Mouse (Mus musculus): ENCODE measurements around the gene Coq7. TPM values are rescaled to one million over a fixed set of nuclear protein-coding genes. Genes with fewer than 3 reads are reported as not detected.
A peak's percentile ranks its signal among the peaks of the same experiment; 100 is the strongest.

The Coq7 gene
- polyA plus RNA-seq, 1 experiment from 2014 or later: 115 TPM

DNA sequence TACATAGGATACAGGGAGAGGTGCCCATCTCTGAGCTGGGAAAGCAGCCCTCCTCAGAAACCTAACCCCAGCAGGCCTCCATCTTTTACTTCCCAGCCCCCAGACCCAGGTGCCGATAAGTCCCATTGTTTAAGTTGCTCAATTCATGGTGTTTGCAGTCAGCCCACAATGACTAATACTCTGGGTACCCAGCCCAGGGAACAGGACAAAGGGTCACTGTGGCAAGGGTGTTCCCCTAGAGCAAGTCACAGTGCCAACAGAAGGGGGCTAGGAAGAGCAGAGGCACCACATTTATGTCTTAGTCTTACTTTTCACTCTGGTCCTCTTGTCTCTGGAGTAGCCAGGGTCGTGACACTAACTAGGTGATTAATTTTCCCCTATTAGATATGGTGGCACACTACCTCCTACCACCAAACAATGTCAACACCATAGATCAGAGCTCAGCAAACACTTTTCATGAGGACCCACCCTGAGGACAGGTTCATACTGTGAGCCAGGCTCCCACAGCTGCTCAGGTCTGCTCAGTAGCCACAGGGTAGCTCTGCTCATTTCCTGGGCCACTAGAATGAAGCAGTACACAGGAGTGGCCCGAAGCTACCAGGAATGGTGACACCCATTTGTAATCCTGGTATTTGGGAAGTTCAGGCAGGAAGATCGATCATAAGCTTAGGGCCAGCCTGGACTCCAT, 38.1 kb downstream of the Coq7 start:
- Histone ChIP-seq H3K9me3 (no peaks in the 10 kb centered on the region), H3K27ac (no peak overlapping the region), H3K4me3 (no peak overlapping the region), H3K9ac (no peak overlapping the region), H3K36me3 (no peaks in the 10 kb centered on the region), H3K4me2 (no peak overlapping the region), H3K4me1 (peaks cover 16% of the 10 kb centered on the region), H3K27me3 (no peaks in the 10 kb centered on the region)
- 64% methylated on average over 4 of the region's 4 CpGs for WGBS
- ATAC-seq (ENCODE audit: borderline replicate concordance, extremely low read depth, low FRiP score, low TSS enrichment): no peak

DNA sequence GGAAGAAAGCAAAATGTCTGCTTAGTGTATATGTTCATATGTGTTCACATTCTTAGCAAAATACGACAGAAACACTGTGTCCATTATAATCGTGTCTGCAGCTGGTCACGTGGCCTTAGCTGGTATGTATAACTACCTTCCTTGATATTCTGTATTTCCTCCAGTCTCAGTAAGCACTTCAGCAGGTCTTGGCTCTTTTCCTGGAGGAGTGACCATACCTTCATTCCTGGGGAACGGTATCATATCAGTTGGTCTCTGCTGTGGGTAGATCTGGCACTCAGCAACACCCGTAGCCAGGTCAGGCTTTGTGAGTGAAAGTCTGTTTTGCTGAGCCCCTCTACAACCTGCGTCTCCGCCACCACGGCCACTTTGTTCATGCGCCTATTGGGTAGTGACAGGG, 39.3 kb downstream of the Coq7 start:
- peaks cover 27% of the 10 kb centered on the region for H3K4me1 ChIP-seq
- no peak overlapping the region for H3K9ac ChIP-seq
- no peaks in the 10 kb centered on the region for H3K36me3 ChIP-seq
- H3K4me3 ChIP-seq: no peak overlapping the region
- no peak overlapping the region for H3K4me2 ChIP-seq
- H3K27ac ChIP-seq: peak overlapping the region; percentile 56; the same call in 1 of the 2 replicates
- H3K9me3 ChIP-seq: no peaks in the 10 kb centered on the region
- no peak for ATAC-seq (ENCODE audit: borderline replicate concordance, extremely low read depth, low FRiP score, low TSS enrichment)
- H3K27me3 ChIP-seq: no peaks in the 10 kb centered on the region
- 63% methylated on average over 9 of the region's 9 CpGs for WGBS

DNA sequence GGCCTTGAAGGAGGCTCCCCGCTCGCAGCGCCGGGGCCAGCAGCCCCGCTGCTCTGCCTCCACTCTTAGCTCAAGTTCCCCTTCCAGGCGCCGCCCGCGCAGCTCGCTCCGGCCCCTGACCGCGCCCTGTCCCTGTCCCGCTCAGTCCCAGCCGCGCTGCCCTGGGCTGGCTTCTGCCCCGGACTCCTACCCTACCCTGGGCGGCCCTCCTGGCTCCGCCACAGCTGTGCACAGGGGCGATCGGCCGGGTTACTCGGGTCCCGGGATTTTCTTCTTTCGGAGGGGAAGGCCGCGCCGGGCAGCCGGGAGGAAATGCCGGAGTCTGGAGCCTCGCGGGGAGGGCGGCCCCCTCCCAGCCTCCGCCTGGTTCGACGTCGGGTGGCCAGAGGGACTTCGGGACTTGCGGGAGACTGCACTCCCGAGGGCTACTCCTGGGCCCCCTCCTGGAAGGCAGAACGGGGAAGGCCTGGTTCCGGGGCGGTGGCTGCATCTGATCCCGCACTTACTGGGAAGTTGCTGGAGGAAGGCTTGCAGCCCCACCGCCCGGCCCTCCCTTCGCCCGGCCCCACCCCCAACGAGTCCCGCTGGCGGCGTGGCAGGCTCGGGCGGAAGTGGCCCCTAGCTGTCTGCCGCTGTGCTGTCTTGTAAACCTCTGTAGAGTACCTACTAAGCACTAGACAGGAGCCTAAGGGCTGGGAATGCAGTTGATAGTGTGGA, 41.6 kb downstream of the Coq7 start, which contains the start of gene Itpripl2:
Itpripl2 (minus strand) TSS at position 545 of the 717 bp plus-strand sequence.
- peak within 1 kb of the TSS; percentile 80 for H3K4me3 ChIP-seq
- peak within 1 kb of the TSS; percentile 98 for H3K9ac ChIP-seq
- peaks cover 46% of the 10 kb centered on the region for H3K4me1 ChIP-seq
- no peaks in the 10 kb centered on the region for H3K27me3 ChIP-seq
- ATAC-seq (ENCODE audit: borderline replicate concordance, extremely low read depth, low FRiP score, low TSS enrichment): peak; percentile 87
- 1% methylated on average over 49 of the region's 55 CpGs for WGBS
- H3K9me3 ChIP-seq: no peaks in the 10 kb centered on the region
- peak within 1 kb of the TSS; percentile 92 for H3K4me2 ChIP-seq
- peak within 1 kb of the TSS; percentile 94 for H3K27ac ChIP-seq
- no peaks in the 10 kb centered on the region for H3K36me3 ChIP-seq

DNA sequence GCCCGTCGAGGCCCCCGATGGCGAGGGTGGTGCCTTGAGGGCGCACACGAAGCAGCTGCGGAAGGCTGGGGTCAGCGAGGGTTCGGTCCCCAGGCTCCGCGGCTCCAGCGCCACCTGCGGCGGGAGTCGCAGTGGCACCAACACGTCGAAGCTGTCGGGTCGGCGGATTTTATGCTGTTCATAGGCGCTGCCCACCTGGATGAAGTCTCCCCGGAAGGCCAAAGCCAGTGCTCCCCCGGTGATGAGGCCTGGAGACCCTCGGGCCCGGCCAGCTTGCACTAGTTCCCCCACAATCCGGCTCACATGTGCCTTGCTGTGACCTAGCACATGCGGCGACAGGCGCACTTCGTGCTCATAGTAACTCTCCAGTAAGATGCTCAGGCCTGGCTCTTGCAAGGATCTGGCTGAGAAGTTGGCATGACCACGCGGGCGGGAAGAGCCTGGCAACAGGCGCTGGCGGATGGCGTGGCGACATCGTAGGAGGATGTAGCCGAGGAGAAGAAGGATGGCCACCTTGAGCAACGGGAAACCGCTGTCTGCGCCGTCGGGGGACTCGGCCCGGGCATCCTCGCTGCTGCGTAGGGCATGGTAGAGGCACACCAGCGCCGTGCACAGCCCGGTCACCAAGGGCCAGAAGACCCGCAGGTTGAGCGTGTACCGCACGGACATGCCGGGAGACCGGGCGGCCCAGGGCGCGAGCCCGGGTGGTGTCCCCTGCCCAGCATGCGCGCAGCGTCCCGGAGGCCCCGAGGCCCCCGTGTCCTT, 42.3 kb downstream of the Coq7 start:
- 4% methylated on average over 67 of the region's 67 CpGs for WGBS
- no peaks in the 10 kb centered on the region for H3K27me3 ChIP-seq
- H3K4me3 ChIP-seq: peak overlapping the region; percentile 80
- peak overlapping the region; percentile 94 for H3K27ac ChIP-seq
- H3K9ac ChIP-seq: peak overlapping the region; percentile 98
- peak; percentile 2; the same call in 1 of the 2 replicates for ATAC-seq (ENCODE audit: borderline replicate concordance, extremely low read depth, low FRiP score, low TSS enrichment)
- peak overlapping the region; percentile 92 for H3K4me2 ChIP-seq
- peaks cover 46% of the 10 kb centered on the region for H3K4me1 ChIP-seq
- H3K9me3 ChIP-seq: no peaks in the 10 kb centered on the region
- H3K36me3 ChIP-seq: no peaks in the 10 kb centered on the region

DNA sequence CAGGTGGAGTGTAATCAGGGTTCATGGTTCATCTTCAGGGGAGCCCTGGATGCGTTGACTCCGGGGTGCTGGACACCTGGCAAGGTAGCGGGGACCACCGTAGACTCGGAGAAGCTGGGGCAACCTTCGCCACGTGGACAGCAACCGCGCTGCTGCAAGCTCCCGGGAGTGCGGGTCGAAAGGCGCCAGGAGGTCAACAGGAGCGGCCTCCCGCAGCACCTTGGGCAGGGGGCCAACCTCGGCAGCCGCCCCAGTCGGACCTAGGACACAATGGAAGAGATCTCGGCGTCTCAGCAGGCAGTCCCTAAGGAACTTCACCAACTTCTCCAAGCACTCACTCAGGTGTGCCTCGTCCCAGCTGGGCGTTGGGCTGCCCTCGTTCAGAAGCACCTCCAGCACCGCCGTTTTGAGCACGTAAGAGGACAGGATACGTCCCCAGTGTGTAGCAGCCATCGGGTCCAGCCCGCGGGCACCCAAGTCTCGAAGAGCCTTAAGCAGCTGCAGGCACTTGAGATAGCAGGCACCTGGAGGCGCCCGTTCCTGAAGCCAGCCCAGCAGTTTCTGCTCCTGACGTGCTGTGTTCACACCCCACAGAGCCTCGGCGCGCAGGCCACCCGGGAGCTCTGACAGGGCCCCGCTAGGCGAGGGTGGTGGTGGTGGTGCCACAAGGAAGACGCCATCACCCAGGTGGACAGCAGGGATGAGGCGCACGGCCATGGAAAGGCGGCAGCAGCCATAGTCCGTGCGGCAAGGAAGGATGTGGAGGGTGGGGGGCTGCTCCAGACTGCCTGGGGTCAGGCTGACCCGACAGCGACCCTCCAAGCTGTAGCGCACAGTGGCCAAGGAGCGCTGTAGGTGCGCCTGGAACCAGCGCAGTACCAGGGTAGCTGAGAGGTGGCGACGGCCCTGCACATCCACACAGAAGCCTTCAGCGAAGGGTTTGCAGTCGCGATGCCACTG, 43.2 kb downstream of the Coq7 start:
- WGBS: 32% methylated on average over 57 of the region's 57 CpGs
- Histone ChIP-seq H3K4me2 (peak overlapping the region; percentile 92), H3K9ac (peak overlapping the region; percentile 98; the same call in 1 of the 2 replicates)

DNA sequence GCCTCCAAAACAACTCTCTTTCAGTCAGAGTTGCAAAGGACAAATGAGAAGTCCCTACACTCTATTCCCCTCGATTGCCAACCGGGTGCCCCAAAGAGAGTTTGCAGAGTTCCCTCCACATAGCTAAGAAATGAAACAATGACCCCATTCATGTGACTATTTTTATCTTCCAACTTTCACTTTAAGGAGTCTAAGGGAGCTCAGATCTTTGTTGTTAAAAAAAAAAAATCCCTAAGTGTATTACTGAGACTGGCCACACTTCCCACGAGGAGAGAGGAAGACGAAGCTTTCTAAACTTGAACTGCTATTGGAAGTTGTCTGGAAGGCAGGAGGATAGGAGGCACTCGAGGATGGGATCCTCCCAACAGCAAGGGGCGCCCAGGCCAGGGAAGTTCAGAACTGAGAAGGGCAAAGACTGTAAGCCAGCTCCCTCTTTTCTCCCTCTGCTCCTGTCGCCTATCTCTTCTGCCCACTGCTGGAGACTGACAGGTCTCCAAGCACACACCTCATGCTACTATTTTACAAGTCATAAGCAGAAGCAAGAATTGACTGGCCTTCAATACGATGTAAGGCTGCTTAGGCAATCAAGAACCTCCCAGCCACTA, 45.0 kb downstream of the Coq7 start:
- 22% methylated on average over 8 of the region's 8 CpGs for WGBS
- Histone ChIP-seq H3K27ac (peak overlapping the region; percentile 72), H3K9me3 (no peaks in the 10 kb centered on the region), H3K36me3 (peaks cover 9% of the 10 kb centered on the region; the same call in 1 of the 2 replicates), H3K9ac (no peak overlapping the region; the same call in 1 of the 2 replicates), H3K4me3 (peak overlapping the region; percentile 21; the same call in 1 of the 2 replicates), H3K27me3 (no peaks in the 10 kb centered on the region), H3K4me2 (peak overlapping the region; percentile 92), H3K4me1 (peaks cover 46% of the 10 kb centered on the region)
- no peak for ATAC-seq (ENCODE audit: borderline replicate concordance, extremely low read depth, low FRiP score, low TSS enrichment)

More for the DNA sequence above, 43.2 kb downstream of the Coq7 start:
- ATAC-seq (ENCODE audit: borderline replicate concordance, extremely low read depth, low FRiP score, low TSS enrichment): 0 out of 2 replicates have a peak, but pooled peaks have one; percentile 4
- Histone ChIP-seq H3K4me3 (peak overlapping the region; percentile 80), H3K27ac (no peak overlapping the region), H3K27me3 (no peaks in the 10 kb centered on the region), H3K9me3 (no peaks in the 10 kb centered on the region), H3K4me1 (peaks cover 46% of the 10 kb centered on the region), H3K36me3 (peaks cover 6% of the 10 kb centered on the region; the same call in 1 of the 2 replicates)

DNA sequence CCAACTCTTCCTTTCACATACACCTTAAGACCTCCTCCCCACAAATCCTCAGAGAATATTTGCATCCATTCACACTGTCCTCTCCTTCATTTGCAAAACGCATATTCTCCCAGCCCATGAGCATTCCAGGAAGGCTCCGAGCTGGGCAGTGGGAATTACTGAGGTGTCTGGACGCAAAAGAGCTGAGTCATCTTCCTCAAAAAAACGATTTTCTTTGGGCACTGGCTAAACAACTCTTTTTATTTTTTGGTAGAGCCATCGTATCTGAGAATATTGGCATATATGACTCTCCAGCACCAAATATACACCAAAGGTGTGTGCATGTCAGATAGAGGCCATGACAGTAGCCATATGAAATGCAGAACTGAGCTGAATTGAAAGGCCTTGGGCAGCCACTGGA, 46.2 kb downstream of the Coq7 start:
- H3K9ac ChIP-seq: no peak overlapping the region
- peaks cover 42% of the 10 kb centered on the region for H3K4me1 ChIP-seq
- ATAC-seq (ENCODE audit: borderline replicate concordance, extremely low read depth, low FRiP score, low TSS enrichment): no peak
- H3K9me3 ChIP-seq: no peaks in the 10 kb centered on the region
- H3K4me3 ChIP-seq: no peak overlapping the region
- peaks cover 9% of the 10 kb centered on the region; the same call in 1 of the 2 replicates for H3K36me3 ChIP-seq
- H3K27ac ChIP-seq: no peak overlapping the region
- no peaks in the 10 kb centered on the region for H3K27me3 ChIP-seq
- H3K4me2 ChIP-seq: no peak overlapping the region
- 55% methylated on average over 5 of the region's 5 CpGs for WGBS

DNA sequence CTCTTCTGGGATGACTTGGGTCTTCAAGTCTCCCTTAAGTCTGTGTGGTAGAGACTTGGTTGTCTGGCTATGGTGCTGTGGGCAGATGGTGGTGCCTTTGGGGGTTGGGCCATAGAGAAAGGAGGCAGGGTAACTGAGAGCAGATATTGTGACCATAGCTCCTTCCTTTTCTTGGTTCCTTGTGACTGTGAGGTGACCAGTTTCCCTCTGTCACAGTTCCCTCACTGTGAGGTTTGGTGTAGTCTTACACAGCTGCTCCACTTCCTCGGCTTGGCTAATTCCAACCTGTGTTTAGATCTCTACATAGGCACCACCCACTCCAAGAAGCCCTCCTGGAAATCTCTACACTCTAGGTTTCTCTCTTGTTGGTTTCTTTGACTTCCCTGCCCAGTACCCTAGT, 49.2 kb downstream of the Coq7 start:
- H3K27ac ChIP-seq: no peak overlapping the region
- H3K27me3 ChIP-seq: no peaks in the 10 kb centered on the region
- no peak for ATAC-seq (ENCODE audit: borderline replicate concordance, extremely low read depth, low FRiP score, low TSS enrichment)
- no peaks in the 10 kb centered on the region for H3K9me3 ChIP-seq
- H3K4me3 ChIP-seq: no peak overlapping the region
- WGBS: 57% methylated on average over 1 of the region's 1 CpGs
- H3K9ac ChIP-seq: no peak overlapping the region
- H3K4me2 ChIP-seq: no peak overlapping the region
- peaks cover 9% of the 10 kb centered on the region; the same call in 1 of the 2 replicates for H3K36me3 ChIP-seq
- H3K4me1 ChIP-seq: peaks cover 35% of the 10 kb centered on the region

DNA sequence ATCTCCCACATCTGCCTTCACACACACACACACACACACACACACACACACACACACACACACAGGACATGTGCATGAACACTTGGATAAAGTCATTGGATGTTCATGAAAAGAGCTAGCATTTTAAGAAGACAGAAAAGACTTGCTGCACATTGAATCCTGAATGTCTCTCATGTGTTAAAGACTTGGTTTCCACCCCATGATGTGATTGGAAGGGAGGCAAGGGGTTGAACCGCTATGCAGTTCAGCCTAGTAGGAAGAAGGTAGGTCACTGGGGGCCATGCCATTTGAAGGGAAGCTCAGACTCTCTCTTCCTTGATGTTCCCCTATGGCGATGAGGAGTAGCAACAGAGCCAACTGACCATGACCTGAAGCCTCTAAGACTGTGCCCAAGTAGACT, 51.2 kb downstream of the Coq7 start:
- Histone ChIP-seq H3K27me3 (no peaks in the 10 kb centered on the region), H3K36me3 (peaks cover 9% of the 10 kb centered on the region; the same call in 1 of the 2 replicates), H3K9me3 (no peaks in the 10 kb centered on the region), H3K4me3 (no peak overlapping the region), H3K9ac (no peak overlapping the region), H3K27ac (no peak overlapping the region), H3K4me1 (peaks cover 26% of the 10 kb centered on the region), H3K4me2 (no peak overlapping the region)
- 93% methylated on average over 2 of the region's 2 CpGs for WGBS
- ATAC-seq (ENCODE audit: borderline replicate concordance, extremely low read depth, low FRiP score, low TSS enrichment): no peak

DNA sequence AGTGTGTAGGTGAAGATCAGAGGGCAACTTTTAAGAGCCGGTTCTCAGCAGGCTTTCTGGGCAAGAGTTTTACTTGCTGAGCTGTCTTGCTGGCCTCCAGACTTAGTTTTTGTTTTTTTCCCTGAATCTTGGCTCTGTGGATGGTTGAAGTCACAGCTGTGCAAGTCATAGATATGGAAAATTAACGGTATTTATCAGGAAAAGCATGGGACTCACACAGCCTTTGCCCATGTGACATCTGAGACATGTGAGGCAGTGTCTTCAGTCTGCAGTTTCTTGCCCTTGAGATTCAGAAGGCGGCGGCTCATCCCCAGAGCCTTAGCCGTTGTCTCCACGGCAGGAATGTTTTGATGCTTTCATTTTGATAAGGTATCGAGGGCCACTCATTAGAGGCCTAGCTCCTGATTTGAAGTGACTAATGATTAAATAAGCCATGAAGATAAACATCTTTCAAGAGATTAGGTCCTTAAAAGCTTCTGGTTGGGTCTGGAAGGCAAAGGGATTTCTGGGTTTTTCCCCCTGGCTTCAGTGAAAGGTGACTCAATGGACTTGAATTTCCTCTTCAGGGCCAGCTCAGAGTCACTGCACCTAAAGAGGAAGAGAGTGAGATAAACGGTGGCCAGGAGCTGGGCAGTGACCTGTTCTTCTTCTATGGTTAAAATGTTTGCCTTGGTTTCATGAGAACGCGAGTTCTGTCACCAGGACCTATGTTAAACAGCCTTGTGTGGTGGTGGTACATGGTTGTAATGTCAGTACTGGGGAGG, 51.9 kb downstream of the Coq7 start:
- H3K4me2 ChIP-seq: no peak overlapping the region
- no peaks in the 10 kb centered on the region for H3K27me3 ChIP-seq
- 41% methylated on average over 10 of the region's 10 CpGs for WGBS
- H3K36me3 ChIP-seq: peaks cover 9% of the 10 kb centered on the region; the same call in 1 of the 2 replicates
- no peaks in the 10 kb centered on the region for H3K9me3 ChIP-seq
- peaks cover 27% of the 10 kb centered on the region for H3K4me1 ChIP-seq
- no peak for ATAC-seq (ENCODE audit: borderline replicate concordance, extremely low read depth, low FRiP score, low TSS enrichment)
- H3K9ac ChIP-seq: no peak overlapping the region
- no peak overlapping the region for H3K4me3 ChIP-seq
- no peak overlapping the region for H3K27ac ChIP-seq
